ENCODE assay signal across 26 mouse cellular contexts in the genomic region with DNA sequence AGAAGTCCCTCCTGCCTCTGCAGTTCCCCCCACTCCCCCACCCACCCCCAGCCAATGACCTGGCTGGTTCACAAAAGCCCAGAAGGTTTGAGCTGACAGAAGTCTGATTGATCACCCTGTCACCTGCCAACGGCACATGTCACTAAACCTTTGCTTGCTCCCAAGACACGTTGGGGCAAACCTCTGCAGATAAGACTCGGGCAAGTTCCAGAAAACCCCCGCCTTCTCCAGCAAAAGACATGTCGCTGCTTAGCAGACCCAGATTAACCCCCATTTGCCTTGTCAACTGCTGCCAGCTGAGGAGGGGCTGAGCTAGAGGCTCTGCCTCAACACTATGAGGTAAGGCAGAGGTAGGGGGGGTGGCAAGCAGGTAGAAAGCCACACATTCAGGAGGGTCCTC. TPM values are rescaled to one million over a fixed set of nuclear protein-coding genes. Genes with fewer than 3 reads are reported as not detected.
A peak's percentile ranks its signal among the peaks of the same experiment; 100 is the strongest.
DNase-seq lines count a peak whose midpoint lies in the region; ATAC-seq and TF ChIP-seq lines count a peak whose summit lies in the region.
"Had no signal": no experiment of that assay in that cellular context is flagged by ENCODE, and none has a peak within 500 bp of the region (broad histone marks: within the 10 kb centered on the region; RNA-seq: fewer than 3 reads in every experiment).

No protein-coding gene starts in this region.

- peaks cover 52% of the 10 kb centered on the region for H3K4me1 ChIP-seq in kidney, embryonic 15.5 days
- H3K4me1 ChIP-seq in kidney, adult 2 months (ENCODE audit: control insufficient read depth, insufficient read depth, low read length), result no peaks in the 10 kb centered on the region
- H3K4me1 ChIP-seq in embryonic facial prominence, embryonic 15.5 days, result peaks cover 16% of the 10 kb centered on the region; the same call in 1 of the 2 replicates
- H3K4me1 ChIP-seq in stomach, postnatal 0 days (replicated peaks; ENCODE audit: control insufficient read depth, insufficient read depth), result 0 out of 2 replicates have a peak, but pooled peaks cover 3% of the 10 kb centered on the region
- peaks cover 3% of the 10 kb centered on the region for H3K4me1 ChIP-seq in hindbrain, embryonic 16.5 days (ENCODE audit: control insufficient read depth, insufficient read depth, low read depth, low read length)

- TF ChIP-seq EP300 in stomach, postnatal 0 days (optimal IDR thresholded peaks at IDR 0.05), result no peak

- H3K4me3 ChIP-seq in kidney, embryonic 15.5 days (replicated peaks), result no peak overlapping the region
- H3K4me3 ChIP-seq in kidney, adult 2 months (ENCODE audit: insufficient read depth, low read depth, low read length), result no peak overlapping the region
- no peak overlapping the region for H3K4me3 ChIP-seq in embryonic facial prominence, embryonic 15.5 days (replicated peaks)
- no peak overlapping the region for H3K4me3 ChIP-seq in stomach, postnatal 0 days (ENCODE audit: low read depth, low read length)
- H3K4me3 ChIP-seq in hindbrain, embryonic 16.5 days (ENCODE audit: low read length), result no peak overlapping the region
- H3K4me3 ChIP-seq: left cerebral cortex, adult 2 months; neural tube, embryonic 12.5 days had no signal

- TF ChIP-seq POLR2A in kidney, adult 2 months (IDR thresholded peaks at IDR 0.05; ENCODE audit: low read depth, low read length), result no peak

- ATAC-seq in kidney, embryonic 15.5 days (replicated peaks; ENCODE audit: low FRiP score), result no peak
- no peak for ATAC-seq in embryonic facial prominence, embryonic 15.5 days (ENCODE audit: insufficient number of reproducible peaks, low FRiP score, low TSS enrichment, low read depth)
- ATAC-seq in stomach, postnatal 0 days (ENCODE audit: low FRiP score, low TSS enrichment), result no peak
- no peak for ATAC-seq in hindbrain, embryonic 16.5 days
- ATAC-seq: forebrain, embryonic 14.5 days; hindbrain, postnatal 0 days; intestine, embryonic 16.5 days; liver, postnatal 0 days; lung, postnatal 0 days had no signal

- no peak overlapping the region for H3K9ac ChIP-seq in kidney, embryonic 15.5 days
- H3K9ac ChIP-seq in embryonic facial prominence, embryonic 15.5 days, result no peak overlapping the region
- H3K9ac ChIP-seq in stomach, postnatal 0 days (ENCODE audit: low read length), result no peak overlapping the region
- no peak overlapping the region for H3K9ac ChIP-seq in hindbrain, embryonic 16.5 days (ENCODE audit: low read depth, low read length)
- H3K9ac ChIP-seq: liver, postnatal 0 days; neural tube, embryonic 12.5 days had no signal

- no peak overlapping the region for H3K4me2 ChIP-seq in kidney, embryonic 15.5 days
- no peak overlapping the region for H3K4me2 ChIP-seq in embryonic facial prominence, embryonic 15.5 days (replicated peaks)
- H3K4me2 ChIP-seq in stomach, postnatal 0 days (replicated peaks; ENCODE audit: low read depth), result no peak overlapping the region
- no peak overlapping the region for H3K4me2 ChIP-seq in hindbrain, embryonic 16.5 days (ENCODE audit: low read length)
- H3K4me2 ChIP-seq: neural tube, embryonic 12.5 days had no signal

- H3K27me3 ChIP-seq in kidney, embryonic 15.5 days, result peaks cover 16% of the 10 kb centered on the region
- no peaks in the 10 kb centered on the region for H3K27me3 ChIP-seq in kidney, adult 2 months (replicated peaks; ENCODE audit: control insufficient read depth, insufficient read depth, low read length)
- no peaks in the 10 kb centered on the region for H3K27me3 ChIP-seq in embryonic facial prominence, embryonic 15.5 days
- H3K27me3 ChIP-seq in stomach, postnatal 0 days (ENCODE audit: control insufficient read depth, insufficient read depth, low read length), result no peaks in the 10 kb centered on the region
- H3K27me3 ChIP-seq in hindbrain, embryonic 16.5 days (replicated peaks; ENCODE audit: control insufficient read depth, insufficient read depth, low read length), result no peaks in the 10 kb centered on the region

- WGBS in kidney, embryonic 15.5 days, result 22% methylated on average over 5 of the region's 5 CpGs
- WGBS in kidney, adult 2 months, result 49% methylated on average over 5 of the region's 5 CpGs
- 41% methylated on average over 5 of the region's 5 CpGs for WGBS in embryonic facial prominence, embryonic 15.5 days
- 21% methylated on average over 5 of the region's 5 CpGs for WGBS in stomach, postnatal 0 days
- WGBS in hindbrain, embryonic 16.5 days, result 39% methylated on average over 5 of the region's 5 CpGs

- peak overlapping the region; percentile 0; the same call in 1 of the 2 replicates for H3K27ac ChIP-seq in kidney, embryonic 15.5 days
- no peak overlapping the region for H3K27ac ChIP-seq in kidney, adult 2 months (ENCODE audit: insufficient read depth, low read depth, low read length)
- peak overlapping the region; percentile 22 for H3K27ac ChIP-seq in embryonic facial prominence, embryonic 15.5 days (replicated peaks)
- peak overlapping the region; percentile 53 for H3K27ac ChIP-seq in stomach, postnatal 0 days (replicated peaks)
- H3K27ac ChIP-seq in hindbrain, embryonic 16.5 days (ENCODE audit: low read depth, low read length), result no peak overlapping the region
- H3K27ac ChIP-seq: hindbrain, postnatal 0 days; kidney, postnatal 0 days; left cerebral cortex, adult 2 months; macrophage; neural tube, embryonic 12.5 days had no signal

- no peaks in the 10 kb centered on the region for H3K9me3 ChIP-seq in kidney, embryonic 15.5 days (replicated peaks)
- no peaks in the 10 kb centered on the region for H3K9me3 ChIP-seq in embryonic facial prominence, embryonic 15.5 days (replicated peaks)
- no peaks in the 10 kb centered on the region for H3K9me3 ChIP-seq in stomach, postnatal 0 days (ENCODE audit: control insufficient read depth, low read length)
- no peaks in the 10 kb centered on the region for H3K9me3 ChIP-seq in hindbrain, embryonic 16.5 days (ENCODE audit: control insufficient read depth, low read length)
- H3K9me3 ChIP-seq: neural tube, embryonic 12.5 days had no signal

- no peak for TF ChIP-seq CTCF in kidney, adult 2 months (conservative IDR thresholded peaks at IDR 0.05; ENCODE audit: insufficient read depth, insufficient read length, low read depth, low read length)
- no peak for TF ChIP-seq CTCF in stomach, postnatal 0 days (IDR thresholded peaks at IDR 0.05; ENCODE audit: low read depth)

- H3K36me3 ChIP-seq in kidney, embryonic 15.5 days, result no peaks in the 10 kb centered on the region
- no peaks in the 10 kb centered on the region for H3K36me3 ChIP-seq in kidney, adult 2 months (ENCODE audit: control insufficient read depth, insufficient read depth, low read length)
- no peaks in the 10 kb centered on the region for H3K36me3 ChIP-seq in embryonic facial prominence, embryonic 15.5 days
- no peaks in the 10 kb centered on the region for H3K36me3 ChIP-seq in stomach, postnatal 0 days (ENCODE audit: control insufficient read depth, insufficient read depth, low read length)
- no peaks in the 10 kb centered on the region for H3K36me3 ChIP-seq in hindbrain, embryonic 16.5 days (ENCODE audit: control insufficient read depth, insufficient read depth, low read length)
- H3K36me3 ChIP-seq: neural tube, embryonic 12.5 days had no signal

- no peak for DNase-seq in kidney, adult 2 months
- DNase-seq in retina, postnatal 1 day, result peak; percentile 26
- DNase-seq in retina, embryonic 14.5 days (ENCODE audit: low spot score), result no peak
- peak; percentile 23 for DNase-seq in stomach, postnatal 0 days (ENCODE audit: low spot score)
- no peak for DNase-seq in frontal cortex, postnatal 10 days (ENCODE audit: low spot score in 2 of 2)
- DNase-seq: adrenal gland, postnatal 14 days; cerebellum, adult 9-10 months; liver, postnatal 0 days; right cerebral cortex, adult 18-20 months; thymus, postnatal 25 days had no signal

RNA-seq across cellular contexts. Expression of a gene that starts 0.8 kb away (rescaled TPM):
- polyA plus RNA-seq in kidney, embryonic 15.5 days (2015; fragmentation: Nextera tagmentation; extraction: Ambion mirVana), result 5.0 and 14.8 TPM in 2 replicates
- polyA plus RNA-seq in kidney, adult 2 months (2012; rRNA removed), result 3.1 and 3.9 TPM in 2 replicates
- polyA plus RNA-seq in embryonic facial prominence, embryonic 15.5 days (2015; fragmentation: Nextera tagmentation; extraction: Ambion mirVana), result 1,131 and 1,207 TPM in 2 replicates
- polyA plus RNA-seq in stomach, postnatal 0 days (2015; fragmentation: Nextera tagmentation; extraction: Ambion mirVana), result 758 and 921 TPM in 2 replicates
- 0.69 and 1.0 TPM in 2 replicates for polyA plus RNA-seq in hindbrain, embryonic 16.5 days (2015; fragmentation: Nextera tagmentation; extraction: Ambion mirVana)
- polyA plus RNA-seq: frontal cortex, adult 2 months; liver, adult 2 months; macrophage had no signal

RNA-seq across cellular contexts. Expression of a gene that starts 11.9 kb away (rescaled TPM):
- 69.7 and 75.3 TPM in 2 replicates for polyA plus RNA-seq in kidney, embryonic 15.5 days (2015; fragmentation: Nextera tagmentation; extraction: Ambion mirVana)
- polyA plus RNA-seq in kidney, adult 2 months (2012; rRNA removed), result 13.0 and 20.1 TPM in 2 replicates
- polyA plus RNA-seq in embryonic facial prominence, embryonic 15.5 days (2015; fragmentation: Nextera tagmentation; extraction: Ambion mirVana), result 227 and 305 TPM in 2 replicates
- 1,512 and 1,618 TPM in 2 replicates for polyA plus RNA-seq in stomach, postnatal 0 days (2015; fragmentation: Nextera tagmentation; extraction: Ambion mirVana)
- polyA plus RNA-seq in hindbrain, embryonic 16.5 days (2015; fragmentation: Nextera tagmentation; extraction: Ambion mirVana), result 2.3 and 3.0 TPM in 2 replicates
- polyA plus RNA-seq: macrophage had no signal

RNA-seq across cellular contexts. Expression of a gene that starts 15.2 kb away (rescaled TPM):
- 0.51 and 0.57 TPM in 2 replicates for polyA plus RNA-seq in kidney, embryonic 15.5 days (2015; fragmentation: Nextera tagmentation; extraction: Ambion mirVana)
- polyA plus RNA-seq in kidney, adult 2 months (2012; rRNA removed), result not detected in 2 replicates
- 155 and 225 TPM in 2 replicates for polyA plus RNA-seq in embryonic facial prominence, embryonic 15.5 days (2015; fragmentation: Nextera tagmentation; extraction: Ambion mirVana)
- polyA plus RNA-seq in stomach, postnatal 0 days (2015; fragmentation: Nextera tagmentation; extraction: Ambion mirVana), result 2,802 and 3,195 TPM in 2 replicates
- 0.09 and 0.26 TPM in 2 replicates for polyA plus RNA-seq in hindbrain, embryonic 16.5 days (2015; fragmentation: Nextera tagmentation; extraction: Ambion mirVana)
- polyA plus RNA-seq: embryonic facial prominence, embryonic 11.5 days; forebrain, embryonic 14.5 days; frontal cortex, adult 2 months; gonadal fat pad, adult 2 months; heart, postnatal 0 days; hindbrain, postnatal 0 days; liver, adult 2 months; liver, postnatal 0 days; macrophage had no signal

RNA-seq across cellular contexts. Expression of a gene that starts 31.1 kb away (rescaled TPM):
- 0.86 and 1.2 TPM in 2 replicates for polyA plus RNA-seq in kidney, embryonic 15.5 days (2015; fragmentation: Nextera tagmentation; extraction: Ambion mirVana)
- polyA plus RNA-seq in kidney, adult 2 months (2012; rRNA removed), result 0.11 TPM in 1 of 2 replicates, not detected in the other
- polyA plus RNA-seq in embryonic facial prominence, embryonic 15.5 days (2015; fragmentation: Nextera tagmentation; extraction: Ambion mirVana), result 0.76 and 1.9 TPM in 2 replicates
- polyA plus RNA-seq in stomach, postnatal 0 days (2015; fragmentation: Nextera tagmentation; extraction: Ambion mirVana), result 0.30 and 0.48 TPM in 2 replicates
- polyA plus RNA-seq in hindbrain, embryonic 16.5 days (2015; fragmentation: Nextera tagmentation; extraction: Ambion mirVana), result not detected in 2 replicates
- polyA plus RNA-seq: forebrain, embryonic 14.5 days; frontal cortex, adult 2 months; heart, postnatal 0 days; liver, adult 2 months; liver, postnatal 0 days; macrophage; neural tube, embryonic 12.5 days had no signal

RNA-seq across cellular contexts. Expression of a gene that starts 40.5 kb away (rescaled TPM):
- not detected in 2 replicates for polyA plus RNA-seq in kidney, embryonic 15.5 days (2015; fragmentation: Nextera tagmentation; extraction: Ambion mirVana)
- polyA plus RNA-seq in kidney, adult 2 months (2012; rRNA removed), result not detected in 2 replicates
- polyA plus RNA-seq in embryonic facial prominence, embryonic 15.5 days (2015; fragmentation: Nextera tagmentation; extraction: Ambion mirVana), result 23.0 and 37.6 TPM in 2 replicates
- 0.21 and 0.33 TPM in 2 replicates for polyA plus RNA-seq in stomach, postnatal 0 days (2015; fragmentation: Nextera tagmentation; extraction: Ambion mirVana)
- polyA plus RNA-seq in hindbrain, embryonic 16.5 days (2015; fragmentation: Nextera tagmentation; extraction: Ambion mirVana), result not detected in 2 replicates
- polyA plus RNA-seq: embryonic facial prominence, embryonic 11.5 days; forebrain, embryonic 14.5 days; frontal cortex, adult 2 months; heart, postnatal 0 days; kidney, postnatal 0 days; liver, adult 2 months; liver, postnatal 0 days; lung, postnatal 0 days; macrophage; neural tube, embryonic 12.5 days had no signal

Comparison
In these comparisons a context has a peak if more than half of its experiments do, and no peak if none do; other contexts are left out.
1. H3K27ac ChIP-seq: peak in kidney, embryonic 15.5 days (single experiment), embryonic facial prominence, embryonic 15.5 days (single experiment) and stomach, postnatal 0 days (single experiment); none in kidney, adult 2 months (single experiment) and hindbrain, embryonic 16.5 days (single experiment).
2. DNase-seq: peak in retina, postnatal 1 day (single experiment) and stomach, postnatal 0 days (single experiment); none in kidney, adult 2 months (single experiment), retina, embryonic 14.5 days (single experiment) and frontal cortex, postnatal 10 days (0 of 2).
3. RNA of a gene that starts 0.8 kb away (polyA plus RNA-seq): 1,131 to 1,207 TPM in embryonic facial prominence, embryonic 15.5 days and 758 to 921 TPM in stomach, postnatal 0 days; 5.0 to 14.8 TPM in kidney, embryonic 15.5 days, 3.1 to 3.9 TPM in kidney, adult 2 months and 0.69 to 1.0 TPM in hindbrain, embryonic 16.5 days; every median in the first group is over 10 times any median in the second.
4. RNA of a gene that starts 15.2 kb away (polyA plus RNA-seq): 2,802 to 3,195 TPM in stomach, postnatal 0 days and 155 to 225 TPM in embryonic facial prominence, embryonic 15.5 days; 0.51 to 0.57 TPM in kidney, embryonic 15.5 days, 0.09 to 0.26 TPM in hindbrain, embryonic 16.5 days and not detected in kidney, adult 2 months; every median in the first group is over 10 times any median in the second.